Mouse (Mus musculus): Measurements from ENCODE around the gene Fscn3. TPM values are rescaled to one million over a fixed set of nuclear protein-coding genes. Genes with fewer than 3 reads are reported as not detected.

The Fscn3 gene
- polyA plus RNA-seq, 1 experiment from 2014 or later: 0.07 TPM

DNA sequence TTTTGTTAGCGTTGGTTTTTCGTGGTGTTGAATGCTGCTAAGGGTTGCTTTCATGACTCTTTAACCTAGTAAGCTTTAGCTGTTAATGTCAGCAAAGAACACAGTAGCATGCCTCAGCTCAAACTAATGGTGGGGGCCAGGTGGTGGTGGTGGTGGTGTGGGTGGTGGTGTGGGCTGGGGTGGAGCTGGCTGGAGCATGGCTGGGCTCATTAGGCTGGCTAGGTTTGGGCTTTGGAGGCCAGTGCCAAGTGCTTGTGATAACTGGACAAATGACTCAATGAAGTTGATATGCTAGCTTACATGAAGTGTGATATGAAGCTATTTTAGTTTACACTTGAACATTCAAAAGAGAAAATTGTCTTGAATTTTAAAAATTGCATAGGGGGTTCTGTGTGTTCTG lies 58.4 kb downstream of the Fscn3 start:
- no peak for DNase-seq (ENCODE audit: low spot score)

DNA sequence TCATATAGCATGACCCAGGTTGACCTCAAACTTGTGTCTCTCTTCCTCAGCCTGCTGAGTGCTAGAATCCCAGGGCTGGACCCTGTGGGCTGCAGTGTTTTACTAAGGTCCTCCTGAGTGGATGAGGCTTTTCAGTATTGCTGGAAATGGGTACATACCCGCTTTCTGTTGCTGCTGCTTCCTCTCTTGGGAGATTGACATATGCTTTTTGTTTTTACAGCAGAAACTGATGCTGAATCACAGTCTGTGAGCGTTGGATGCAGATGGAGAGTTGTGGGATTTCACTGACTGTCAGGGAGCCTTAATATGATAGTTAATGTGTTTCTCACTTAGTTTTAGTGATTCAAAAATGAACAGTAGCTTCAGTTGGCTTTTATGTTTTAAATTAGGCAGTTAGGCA lies 58.9 kb downstream of the Fscn3 start:
- DNase-seq (ENCODE audit: low spot score): no peak

DNA sequence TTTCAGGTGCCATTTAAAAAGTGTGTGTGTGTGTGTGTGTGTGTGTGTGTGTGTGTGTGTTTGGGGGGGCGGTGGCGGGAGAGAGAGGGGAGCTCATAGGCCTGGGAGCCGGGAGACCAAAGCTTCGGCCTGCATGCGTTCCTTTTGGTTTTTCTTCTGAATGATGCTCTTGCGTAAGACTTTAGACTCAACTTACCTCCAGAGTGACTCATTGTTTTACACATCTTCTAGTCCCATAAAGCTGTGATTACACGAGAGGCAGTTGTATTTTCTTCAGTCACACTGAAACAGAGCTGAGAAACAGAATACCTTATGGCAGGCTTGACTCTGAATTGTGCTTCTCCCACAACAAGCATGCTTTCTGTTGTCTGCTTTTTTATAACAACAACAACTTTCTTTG lies 59.3 kb downstream of the Fscn3 start:
- DNase-seq (ENCODE audit: low spot score): no peak

Other genes starting within 250 kb of the Fscn3 start
- 35.4 and 37.6 TPM in 2 replicates for gene Zfp800, start 29.8 kb upstream of the Fscn3 start, polyA plus RNA-seq (2015; fragmentation: Nextera tagmentation; extraction: Ambion mirVana)
- 293 and 304 TPM in 2 replicates for gene Arf5, start 4.2 kb upstream of the Fscn3 start, polyA plus RNA-seq (2015; fragmentation: Nextera tagmentation; extraction: Ambion mirVana)
- gene Gcc1, start 601 bp downstream of the Fscn3 start, polyA plus RNA-seq (2015; fragmentation: Nextera tagmentation; extraction: Ambion mirVana): 10.5 and 12.6 TPM in 2 replicates
- not detected in 2 replicates for gene Pax4, start 21.6 kb downstream of the Fscn3 start, polyA plus RNA-seq (2015; fragmentation: Nextera tagmentation; extraction: Ambion mirVana)
- 69.2 and 70.6 TPM in 2 replicates for gene Snd1, start 47.4 kb downstream of the Fscn3 start, polyA plus RNA-seq (2015; fragmentation: Nextera tagmentation; extraction: Ambion mirVana)

All from thymus, postnatal 0 days (tissue).